ENCODE assay signal across 9 mouse cellular contexts in genomic region chr15:26469901-26470383, GRCm38 (mm10).
A peak's percentile ranks its signal among the peaks of the same experiment; 100 is the strongest.
DNase-seq lines count a peak whose midpoint lies in the region; TF ChIP-seq lines count a peak whose summit lies in the region.
"Had no signal": no experiment of that assay in that cellular context is flagged by ENCODE, and none has a peak within 500 bp of the region (broad histone marks: within the 10 kb centered on the region; RNA-seq: fewer than 3 reads in every experiment).

No protein-coding gene starts in this region.

- WGBS in hindbrain, embryonic 10.5 days: 9% methylated on average over 8 of the region's 8 CpGs

- no peak overlapping the region; the same call in 1 of the 2 replicates for H3K27ac ChIP-seq in hindbrain, embryonic 10.5 days
- H3K27ac ChIP-seq in layer of hippocampus, adult 2 months: no peak overlapping the region
- H3K27ac ChIP-seq: embryonic facial prominence, embryonic 12.5 days had no signal

- H3K27me3 ChIP-seq in hindbrain, embryonic 10.5 days (ENCODE audit: insufficient read depth, poor library complexity, severe bottlenecking): no peaks in the 10 kb centered on the region
- H3K27me3 ChIP-seq: embryonic facial prominence, embryonic 12.5 days had no signal

- no peaks in the 10 kb centered on the region for H3K36me3 ChIP-seq in hindbrain, embryonic 10.5 days
- H3K36me3 ChIP-seq: embryonic facial prominence, embryonic 12.5 days had no signal

- H3K4me1 ChIP-seq in hindbrain, embryonic 10.5 days (replicated peaks): 0 out of 2 replicates have a peak, but pooled peaks cover 2% of the 10 kb centered on the region

- H3K9me3 ChIP-seq in hindbrain, embryonic 10.5 days: no peaks in the 10 kb centered on the region
- H3K9me3 ChIP-seq: embryonic facial prominence, embryonic 12.5 days had no signal

- DNase-seq in 3T3-L1 (ENCODE audit: low read depth, low spot score): peak; percentile 55
- DNase-seq in NIH3T3 (ENCODE audit: low read depth): peak; percentile 58
- DNase-seq in embryo, embryonic 11 days: peak; percentile 82
- peak; percentile 32 for DNase-seq in hindbrain, embryonic 10.5 days (ENCODE audit: low spot score)
- DNase-seq in layer of hippocampus, adult 2 months (ENCODE audit: low spot score in 2 of 2): peak; percentile 61 to 65
- peak; percentile 37 for DNase-seq in lung, postnatal 14 days
- peak; percentile 3 for DNase-seq in right cerebral cortex, postnatal 4 days
- DNase-seq in B cell, adult 2 months: no peak

- TF ChIP-seq CTCF in layer of hippocampus, adult 2 months (conservative IDR thresholded peaks at IDR 0.05): peak; percentile 85

- no peak overlapping the region for H3K4me3 ChIP-seq in hindbrain, embryonic 10.5 days
- H3K4me3 ChIP-seq in layer of hippocampus, adult 2 months: no peak overlapping the region
- H3K4me3 ChIP-seq: embryonic facial prominence, embryonic 12.5 days had no signal

Comparison
In these comparisons a context has a peak if more than half of its experiments do, and no peak if none do; other contexts are left out.
1. DNase-seq: peak in 3T3-L1 (single experiment), NIH3T3 (single experiment), embryo, embryonic 11 days (single experiment), hindbrain, embryonic 10.5 days (single experiment), layer of hippocampus, adult 2 months (2 of 2), lung, postnatal 14 days (single experiment) and right cerebral cortex, postnatal 4 days (single experiment); none in B cell, adult 2 months (0 of 2).